Mouse (Mus musculus): ENCODE results near the gene Pbx2.
"Not testable (repeated sequence)": the region's sequence is repeated elsewhere in the genome, so short reads cannot be mapped to it uniquely, and the experiment has no call there.

The Pbx2 gene

DNA sequence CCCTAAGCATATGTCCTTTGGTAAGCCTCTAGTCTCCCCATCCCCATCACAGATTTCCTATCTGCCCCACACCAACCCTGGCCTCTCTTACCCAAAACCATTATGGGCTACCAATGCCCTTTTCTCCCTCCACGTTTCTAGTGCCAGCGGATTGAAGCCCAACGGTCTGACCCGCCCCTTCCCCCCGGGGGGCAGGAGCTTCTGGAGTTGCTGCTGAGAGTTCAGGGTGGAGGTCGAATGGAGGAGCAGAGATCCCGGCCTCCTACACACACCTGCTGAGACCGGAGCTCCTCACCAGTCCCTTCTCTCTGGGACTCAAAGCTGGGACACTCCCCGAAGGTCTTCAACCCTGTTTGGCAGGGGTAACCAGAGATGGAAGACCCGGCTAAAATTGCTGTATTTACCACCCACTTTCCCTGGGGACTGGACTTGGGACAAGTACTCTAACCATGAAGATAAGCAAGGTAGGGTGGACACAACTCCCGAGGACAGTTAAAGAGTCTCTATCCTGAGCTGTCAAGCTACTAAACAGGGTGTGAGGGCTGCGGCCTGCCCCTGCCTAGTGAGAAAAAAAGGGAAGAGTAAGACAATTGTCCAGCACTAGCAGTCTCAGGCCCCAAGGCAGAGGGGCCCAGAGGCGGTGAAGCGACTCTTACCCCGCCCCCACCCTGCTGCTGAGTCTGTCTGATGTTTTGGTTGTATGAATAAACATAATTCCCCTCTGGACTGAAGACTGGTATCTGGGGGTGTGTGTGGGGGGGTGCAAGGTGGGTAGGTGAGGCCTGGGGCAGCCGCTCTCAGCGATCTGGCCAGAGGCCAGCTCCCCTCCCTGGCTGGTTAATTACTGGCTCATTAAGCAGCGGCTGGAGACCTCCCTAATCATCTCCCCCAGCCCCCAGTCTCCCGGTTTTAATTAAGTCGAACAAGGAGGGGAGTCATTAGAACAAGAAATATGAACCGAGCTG is at the start of gene Pbx2:
Gene Pbx2 (plus strand): TSS at position 238 of the 965 bp plus-strand sequence.
- peak; percentile 57 for DNase-seq (ENCODE audit: low read depth)

DNA sequence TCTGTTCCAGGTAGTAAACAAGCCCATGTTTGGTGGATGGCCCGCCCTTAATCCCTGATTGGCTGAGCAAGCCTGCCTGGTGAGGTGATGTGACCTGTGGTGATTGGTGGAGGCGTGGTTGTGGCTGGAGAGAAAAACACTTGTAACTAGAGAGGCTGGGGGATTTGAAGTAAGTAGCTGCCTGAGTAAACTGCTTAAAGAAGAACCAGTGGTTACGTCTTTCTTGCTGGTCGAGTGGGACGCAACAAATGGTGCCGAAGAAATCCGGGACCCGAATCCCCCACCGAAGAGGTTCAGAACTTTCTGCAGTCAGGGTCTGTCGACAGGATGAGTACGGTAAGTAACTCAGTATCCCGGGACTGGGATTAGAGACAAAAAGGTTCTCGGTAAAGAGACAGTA is 47.5 kb upstream of the Pbx2 start:
- DNase-seq (ENCODE audit: low read depth) = not testable (repeated sequence)

DNA sequence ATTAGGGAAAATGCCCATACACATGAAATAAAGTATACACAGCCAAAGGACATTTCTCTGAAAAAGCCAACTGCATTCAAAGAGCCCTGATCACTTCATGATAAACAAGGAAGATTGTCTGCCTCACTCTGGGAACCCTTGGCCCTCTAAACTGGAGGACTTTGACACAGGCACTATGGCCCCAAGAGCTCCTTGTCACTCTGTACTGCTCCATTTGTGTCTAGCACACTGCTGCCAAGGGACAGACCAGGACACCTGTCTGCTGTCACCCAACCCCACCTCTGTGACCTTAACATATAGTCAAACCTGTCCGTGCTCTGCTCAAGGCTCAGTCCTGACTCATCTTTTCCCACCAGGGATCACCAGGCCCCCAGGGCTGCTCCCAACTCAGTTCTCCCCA is 44.3 kb upstream of the Pbx2 start:
- DNase-seq (ENCODE audit: low read depth) = no peak

DNA sequence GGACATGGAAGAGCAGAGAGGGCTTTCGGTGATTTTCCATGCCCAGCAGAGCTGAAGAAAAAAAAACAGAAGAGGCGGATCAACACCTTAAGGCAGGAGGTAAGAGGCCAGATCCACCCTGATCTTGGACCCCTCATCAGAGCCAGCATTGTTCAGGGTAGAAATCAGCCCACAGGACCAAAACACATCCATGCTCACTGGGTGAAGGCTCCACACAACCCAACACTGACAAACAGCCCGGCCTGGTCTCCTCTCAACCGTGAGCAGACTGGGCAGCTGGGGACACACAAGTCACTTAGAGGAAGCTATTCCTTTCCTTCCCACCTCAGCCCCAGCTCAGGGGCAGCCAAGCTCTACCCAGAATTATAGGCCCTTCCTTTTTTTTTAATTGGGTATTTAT is 43.5 kb upstream of the Pbx2 start:
- no peak for DNase-seq (ENCODE audit: low read depth)

GRCm38 (mm10) chr17:34549156-34549555 is 41.9 kb upstream of the Pbx2 start:
- no peak for DNase-seq (ENCODE audit: low read depth)

- DNase-seq (ENCODE audit: low read depth) = no peak
Observed at GRCm38 (mm10) chr17:34549843-34550242, 41.2 kb upstream of the Pbx2 start.

DNA sequence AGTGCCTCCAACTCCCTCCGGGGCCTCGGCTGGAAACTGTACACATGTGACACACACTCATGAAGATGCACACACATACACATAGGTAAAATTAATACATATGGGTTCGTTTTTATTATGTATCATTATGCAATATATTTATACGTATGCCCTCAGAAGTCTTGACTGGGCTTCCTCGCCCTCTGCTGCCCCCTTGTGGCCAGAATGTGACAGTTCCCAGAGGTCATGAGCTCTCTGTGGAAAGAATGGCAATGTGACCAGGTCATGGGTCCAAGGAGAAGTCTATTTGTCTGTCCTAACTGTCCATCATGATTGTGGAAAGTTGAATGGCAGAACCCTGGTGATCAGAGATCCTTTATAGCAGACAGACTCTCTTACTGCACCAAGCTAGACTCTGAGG is 35.6 kb upstream of the Pbx2 start:
- DNase-seq (ENCODE audit: low read depth) = peak; percentile 73

- DNase-seq (ENCODE audit: low read depth) = peak; percentile 46
Observed at GRCm38 (mm10) chr17:34556406-34556805, 34.7 kb upstream of the Pbx2 start.

DNA sequence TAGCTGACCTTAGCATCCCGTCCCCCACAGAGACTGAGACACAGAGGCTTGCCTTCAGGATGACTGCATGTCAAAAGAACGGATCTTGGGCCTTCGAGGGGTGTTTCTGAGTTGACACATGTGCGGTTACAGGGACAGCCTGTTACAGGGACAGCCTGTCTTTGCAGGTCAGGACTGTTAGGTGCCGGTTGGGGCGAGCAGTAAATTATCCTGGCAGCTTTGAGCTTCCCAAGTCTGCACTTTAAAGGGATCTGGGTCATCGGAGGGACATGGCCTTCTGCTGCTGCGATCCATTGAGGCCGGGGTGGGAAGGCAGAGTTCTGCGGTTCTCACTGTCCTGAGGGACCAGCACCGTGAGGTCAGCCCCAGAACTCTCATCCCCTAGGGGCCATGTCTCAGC is 33.7 kb upstream of the Pbx2 start:
- DNase-seq (ENCODE audit: low read depth) = no peak

GRCm38 (mm10) chr17:34559116-34559515 is 31.9 kb upstream of the Pbx2 start:
- DNase-seq (ENCODE audit: low read depth) = no peak

GRCm38 (mm10) chr17:34559895-34560294 is 31.2 kb upstream of the Pbx2 start:
- no peak for DNase-seq (ENCODE audit: low read depth)

GRCm38 (mm10) chr17:34560438-34560837 is 30.6 kb upstream of the Pbx2 start:
- DNase-seq (ENCODE audit: low read depth) = no peak

- DNase-seq (ENCODE audit: low read depth) = no peak
Observed at GRCm38 (mm10) chr17:34561200-34561599, 29.9 kb upstream of the Pbx2 start.

DNA sequence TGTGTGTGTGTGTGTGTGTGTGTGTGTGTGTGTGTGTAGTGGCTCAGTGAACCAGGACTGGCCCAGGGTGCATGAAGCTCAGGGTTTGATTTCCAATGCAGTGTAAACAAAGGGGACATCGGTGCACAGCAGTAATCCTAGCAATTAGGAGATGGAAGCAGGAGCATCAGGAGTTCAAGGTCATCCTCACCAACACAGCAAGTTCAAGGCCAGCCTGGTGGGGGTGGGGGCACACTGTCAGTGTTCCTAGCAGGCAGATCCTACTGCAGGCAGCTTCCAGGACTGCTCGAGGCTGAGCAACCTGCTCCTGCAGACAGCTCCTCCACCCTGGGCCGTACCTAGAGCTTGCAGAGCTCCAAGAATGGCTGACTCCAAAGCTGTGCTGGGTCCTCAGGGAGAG is 28.5 kb upstream of the Pbx2 start:
- no peak for DNase-seq (ENCODE audit: low read depth)

DNA sequence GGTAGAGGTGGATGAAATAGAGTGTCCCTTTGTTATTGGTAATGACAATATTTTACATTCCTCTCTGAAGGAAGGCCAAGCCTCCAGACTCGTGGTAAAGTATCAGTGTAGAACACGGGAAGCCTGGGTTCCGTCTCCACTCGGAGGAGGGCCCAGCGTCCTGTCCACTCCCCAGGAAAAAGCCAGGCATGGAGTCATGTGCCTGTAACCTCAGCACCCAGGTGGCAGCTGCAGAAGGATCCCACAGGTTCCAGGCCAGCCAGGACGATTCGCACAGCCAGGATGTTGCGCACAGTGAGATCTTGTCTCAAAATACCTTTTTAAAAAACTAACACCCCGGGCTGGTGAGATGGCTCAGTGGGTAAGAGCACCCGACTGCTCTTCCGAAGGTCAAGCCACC is 27.7 kb upstream of the Pbx2 start:
- DNase-seq (ENCODE audit: low read depth) = no peak

GRCm38 (mm10) chr17:34564003-34564421 is 27.1 kb upstream of the Pbx2 start, which contains the start of gene Notch4:
TSS of gene Notch4 (plus strand) at chr17:34564268.
- DNase-seq (ENCODE audit: low read depth) = peak; percentile 34

GRCm38 (mm10) chr17:34564796-34565195 is 26.3 kb upstream of the Pbx2 start:
- DNase-seq (ENCODE audit: low read depth) = no peak

GRCm38 (mm10) chr17:34567311-34567710 is 23.8 kb upstream of the Pbx2 start:
- no peak for DNase-seq (ENCODE audit: low read depth)

DNA sequence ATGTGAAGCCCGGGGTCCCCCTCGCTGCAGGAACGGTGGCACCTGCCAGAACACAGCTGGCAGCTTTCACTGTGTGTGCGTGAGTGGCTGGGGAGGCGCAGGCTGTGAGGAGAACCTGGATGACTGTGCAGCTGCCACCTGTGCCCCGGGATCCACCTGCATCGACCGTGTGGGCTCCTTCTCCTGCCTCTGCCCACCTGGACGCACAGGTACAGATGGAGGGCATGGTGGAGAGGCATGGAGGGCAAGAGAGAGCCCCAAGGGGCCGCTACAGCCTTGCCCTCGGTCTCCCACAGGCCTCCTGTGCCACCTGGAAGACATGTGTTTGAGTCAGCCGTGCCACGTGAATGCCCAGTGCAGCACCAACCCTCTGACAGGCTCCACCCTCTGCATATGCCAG is 22.6 kb upstream of the Pbx2 start:
- DNase-seq (ENCODE audit: low read depth) = no peak

DNA sequence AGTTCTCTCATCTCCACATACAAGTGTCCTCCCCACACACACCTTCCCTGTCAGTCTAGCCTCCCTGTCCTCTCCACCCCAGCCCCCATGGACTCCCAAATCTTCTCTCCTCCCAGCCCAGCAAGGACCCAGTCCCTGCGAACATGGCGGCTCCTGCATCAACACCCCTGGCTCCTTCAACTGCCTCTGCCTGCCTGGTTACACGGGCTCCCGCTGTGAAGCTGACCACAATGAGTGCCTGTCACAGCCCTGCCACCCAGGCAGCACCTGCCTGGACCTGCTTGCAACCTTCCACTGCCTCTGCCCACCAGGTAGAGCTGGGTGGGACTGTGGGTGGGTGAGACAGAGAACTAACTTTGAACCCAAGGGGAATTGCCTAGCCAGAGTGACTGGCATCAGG is 21.1 kb upstream of the Pbx2 start:
- DNase-seq (ENCODE audit: low read depth) = no peak

GRCm38 (mm10) chr17:34571875-34572274 is 19.2 kb upstream of the Pbx2 start:
- peak; percentile 36 for DNase-seq (ENCODE audit: low read depth)

- DNase-seq (ENCODE audit: low read depth) = no peak
Observed at GRCm38 (mm10) chr17:34572361-34572760, 18.7 kb upstream of the Pbx2 start.

DNA sequence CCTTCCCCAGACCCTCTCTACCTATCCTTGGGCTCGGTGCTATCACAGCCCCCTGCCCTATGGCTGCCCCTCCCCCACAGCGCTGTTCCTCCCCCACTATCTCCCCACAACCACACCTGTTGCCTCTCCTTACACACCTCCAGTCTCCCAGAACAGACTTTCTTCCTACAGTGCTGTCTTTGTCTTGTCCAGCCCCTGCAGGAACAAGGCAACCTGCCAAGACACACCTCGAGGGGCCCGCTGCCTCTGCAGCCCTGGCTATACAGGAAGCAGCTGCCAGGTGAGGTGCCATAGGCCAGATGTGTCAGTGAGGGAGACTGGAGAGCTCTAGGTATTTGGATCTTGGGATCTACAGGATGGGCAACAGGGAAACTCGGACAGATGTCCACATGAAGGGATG is 14.5 kb upstream of the Pbx2 start:
- no peak for DNase-seq (ENCODE audit: low read depth)

DNA sequence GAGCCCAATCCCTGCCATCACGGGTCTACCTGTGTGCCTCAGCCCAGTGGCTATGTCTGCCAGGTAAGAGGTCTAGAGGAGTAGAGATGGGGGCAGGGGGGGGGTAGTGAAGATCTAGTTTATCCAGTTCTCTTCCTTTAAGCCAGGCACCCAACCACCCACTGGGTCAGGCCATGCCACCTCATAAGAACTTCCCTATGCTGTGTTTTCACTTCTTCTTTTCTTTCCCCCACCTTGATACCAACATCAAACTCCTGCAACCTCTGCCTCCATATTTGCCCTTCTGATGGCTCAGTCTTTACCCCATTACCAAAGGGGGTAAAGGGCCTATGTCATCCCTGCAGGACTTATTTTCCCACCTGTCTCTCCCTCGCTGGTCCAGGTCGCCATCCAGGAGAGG is 13.0 kb upstream of the Pbx2 start:
- DNase-seq (ENCODE audit: low read depth) = no peak

Measured in 416B (cell line).